8 mouse cellular contexts compared by ENCODE assay signal in the genomic region with DNA sequence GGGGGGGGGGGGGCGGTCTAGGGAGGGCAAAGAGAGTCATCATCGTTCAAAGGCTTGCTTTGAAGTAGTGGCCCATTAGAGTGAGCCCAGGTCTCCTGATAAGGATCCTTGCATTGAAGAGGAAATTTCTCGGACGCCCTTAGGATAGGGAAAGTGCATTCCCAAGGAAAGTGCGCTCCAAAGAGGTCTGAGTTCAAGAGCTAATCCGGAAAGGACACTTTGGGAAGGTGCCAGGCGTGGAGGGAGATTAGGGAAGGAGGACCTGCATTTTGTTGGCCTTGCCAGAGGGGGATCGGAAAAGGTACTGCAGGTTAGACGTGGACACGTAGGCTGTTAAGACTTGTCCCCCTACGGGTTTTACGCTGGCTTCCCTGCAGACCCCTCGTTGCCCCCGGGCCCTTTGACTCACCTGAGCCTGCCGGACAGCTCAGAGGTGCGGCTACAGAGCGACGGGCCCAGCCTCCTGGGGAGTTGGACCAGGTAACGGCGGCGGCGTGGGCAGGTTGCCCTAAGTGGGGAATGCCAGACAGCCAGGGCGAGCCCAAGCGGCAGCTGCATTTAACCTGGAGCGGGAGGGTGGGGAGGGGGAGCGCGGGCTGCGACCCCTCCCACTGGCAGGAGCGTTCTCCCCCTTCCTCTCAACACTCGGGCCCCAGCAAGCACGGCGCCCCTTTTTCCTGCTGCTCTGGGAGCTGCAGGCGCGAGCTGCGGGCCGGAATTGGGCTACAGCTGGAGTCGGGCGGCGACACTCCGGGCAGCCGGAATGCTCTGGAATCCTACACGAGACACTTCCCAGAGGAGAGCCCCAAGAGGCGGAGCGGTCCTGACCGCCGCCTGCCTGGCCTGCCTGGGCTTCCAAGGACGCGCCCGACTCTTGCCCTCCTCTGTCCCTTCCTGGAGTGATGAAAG. TPM values are rescaled to one million over a fixed set of nuclear protein-coding genes. Genes with fewer than 3 reads are reported as not detected.
DNase-seq lines count a peak whose midpoint lies in the region; ATAC-seq and TF ChIP-seq lines count a peak whose summit lies in the region.

No protein-coding gene starts in this region.

- H3K4me3 ChIP-seq in layer of hippocampus, adult 2 months: peak overlapping the region; percentile 42
- peak overlapping the region; percentile 47 for H3K4me3 ChIP-seq in heart, embryonic 12.5 days
- peak overlapping the region; percentile 40 for H3K4me3 ChIP-seq in kidney, embryonic 14.5 days (ENCODE audit: low read length)
- H3K4me3 ChIP-seq in lung, embryonic 15.5 days: peak overlapping the region; percentile 46
- peak overlapping the region; percentile 36 for H3K4me3 ChIP-seq in stomach, postnatal 0 days (ENCODE audit: low read depth, low read length)

- WGBS in heart, embryonic 12.5 days: under 1% methylated on average over 49 of the region's 49 CpGs
- WGBS in kidney, embryonic 14.5 days: under 1% methylated on average over 49 of the region's 49 CpGs
- 1% methylated on average over 34 of the region's 49 CpGs for WGBS in lung, embryonic 15.5 days
- 3% methylated on average over 46 of the region's 49 CpGs for WGBS in stomach, postnatal 0 days

- H3K4me1 ChIP-seq in heart, embryonic 12.5 days (replicated peaks): peaks cover 42% of the 10 kb centered on the region
- peaks cover 19% of the 10 kb centered on the region; the same call in 1 of the 2 replicates for H3K4me1 ChIP-seq in kidney, embryonic 14.5 days (ENCODE audit: control insufficient read depth, insufficient read depth, low read length)
- peaks cover 60% of the 10 kb centered on the region for H3K4me1 ChIP-seq in lung, embryonic 15.5 days
- 0 out of 2 replicates have a peak, but pooled peaks cover 2% of the 10 kb centered on the region for H3K4me1 ChIP-seq in stomach, postnatal 0 days (replicated peaks; ENCODE audit: control insufficient read depth, insufficient read depth)

- H3K4me2 ChIP-seq in heart, embryonic 12.5 days: peak overlapping the region; percentile 79
- peak overlapping the region; percentile 69 for H3K4me2 ChIP-seq in kidney, embryonic 14.5 days (replicated peaks; ENCODE audit: low read depth, low read length)
- H3K4me2 ChIP-seq in lung, embryonic 15.5 days: peak overlapping the region; percentile 74
- H3K4me2 ChIP-seq in stomach, postnatal 0 days (replicated peaks; ENCODE audit: low read depth): peak overlapping the region; percentile 62

- no peak for TF ChIP-seq EP300 in stomach, postnatal 0 days (optimal IDR thresholded peaks at IDR 0.05)

- peaks cover 95% of the 10 kb centered on the region for H3K27me3 ChIP-seq in heart, embryonic 12.5 days (replicated peaks)
- H3K27me3 ChIP-seq in kidney, embryonic 14.5 days (ENCODE audit: control insufficient read depth, insufficient read depth, low read length): peaks cover 97% of the 10 kb centered on the region
- peaks cover 82% of the 10 kb centered on the region for H3K27me3 ChIP-seq in lung, embryonic 15.5 days
- peaks cover 6% of the 10 kb centered on the region; the same call in 1 of the 2 replicates for H3K27me3 ChIP-seq in stomach, postnatal 0 days (ENCODE audit: control insufficient read depth, insufficient read depth, low read length)

- peak; percentile 30 for ATAC-seq in heart, embryonic 12.5 days (ENCODE audit: insufficient number of reproducible peaks, low FRiP score)
- 0 out of 2 replicates have a peak, but pooled peaks have one; percentile 26 for ATAC-seq in kidney, embryonic 14.5 days (ENCODE audit: low FRiP score, low TSS enrichment)
- ATAC-seq in lung, embryonic 15.5 days (ENCODE audit: borderline replicate concordance, extremely low read depth, low FRiP score, low TSS enrichment): peak; percentile 66
- peak; percentile 18; the same call in 1 of the 2 replicates for ATAC-seq in stomach, postnatal 0 days (ENCODE audit: low FRiP score, low TSS enrichment)
- no peak for ATAC-seq in granulocyte monocyte progenitor cell, adult 5-6 weeks (replicated peaks; ENCODE audit: poor library complexity, severe bottlenecking)

- DNase-seq in layer of hippocampus, adult 2 months (ENCODE audit: low spot score in 2 of 2): no peak
- no peak for DNase-seq in layer of hippocampus, postnatal 14 days (ENCODE audit: low spot score in 2 of 2)
- peak; percentile 47 for DNase-seq in stomach, postnatal 0 days (ENCODE audit: low spot score)
- DNase-seq in layer of hippocampus, postnatal 25 days (ENCODE audit: extremely low spot score in 1 of 2, low spot score in 1 of 2): no peak

- no peak for TF ChIP-seq CTCF in layer of hippocampus, adult 2 months (conservative IDR thresholded peaks at IDR 0.05)
- 0 out of 2 replicates have a peak, but pooled peaks have one; percentile 2 for TF ChIP-seq CTCF in stomach, postnatal 0 days (IDR thresholded peaks at IDR 0.05; ENCODE audit: low read depth)

- peak overlapping the region; percentile 51; the same call in 1 of the 2 replicates for H3K27ac ChIP-seq in layer of hippocampus, adult 2 months
- H3K27ac ChIP-seq in heart, embryonic 12.5 days (ENCODE audit: poor library complexity, severe bottlenecking): no peak overlapping the region
- no peak overlapping the region for H3K27ac ChIP-seq in kidney, embryonic 14.5 days (ENCODE audit: low read depth, low read length)
- peak overlapping the region; percentile 94 for H3K27ac ChIP-seq in lung, embryonic 15.5 days
- no peak overlapping the region for H3K27ac ChIP-seq in stomach, postnatal 0 days (replicated peaks)

- no peaks in the 10 kb centered on the region for H3K36me3 ChIP-seq in heart, embryonic 12.5 days
- no peaks in the 10 kb centered on the region for H3K36me3 ChIP-seq in kidney, embryonic 14.5 days (ENCODE audit: control insufficient read depth, insufficient read depth, low read length)
- no peaks in the 10 kb centered on the region for H3K36me3 ChIP-seq in lung, embryonic 15.5 days
- no peaks in the 10 kb centered on the region for H3K36me3 ChIP-seq in stomach, postnatal 0 days (ENCODE audit: control insufficient read depth, insufficient read depth, low read length)

- H3K9me3 ChIP-seq in heart, embryonic 12.5 days (replicated peaks): no peaks in the 10 kb centered on the region
- no peaks in the 10 kb centered on the region for H3K9me3 ChIP-seq in kidney, embryonic 14.5 days (ENCODE audit: control insufficient read depth, low read length)
- no peaks in the 10 kb centered on the region for H3K9me3 ChIP-seq in lung, embryonic 15.5 days
- H3K9me3 ChIP-seq in stomach, postnatal 0 days (ENCODE audit: control insufficient read depth, low read length): no peaks in the 10 kb centered on the region

- H3K9ac ChIP-seq in heart, embryonic 12.5 days: peak overlapping the region; percentile 56
- peak overlapping the region; percentile 47; the same call in 1 of the 2 replicates for H3K9ac ChIP-seq in kidney, embryonic 14.5 days (ENCODE audit: low read depth, low read length)
- H3K9ac ChIP-seq in lung, embryonic 15.5 days: peak overlapping the region; percentile 48
- no peak overlapping the region for H3K9ac ChIP-seq in stomach, postnatal 0 days (ENCODE audit: low read length)

RNA-seq across cellular contexts. Expression of gene Matn4, which starts 0.6 kb away (rescaled TPM):
- total RNA-seq in layer of hippocampus, adult 2 months (2021): 10 to 100 TPM; 10.3 to 11.2 TPM
- 10 to 100 TPM; 21.2 to 21.6 TPM for total RNA-seq in layer of hippocampus, postnatal 14 days (2021)
- polyA plus RNA-seq in heart, embryonic 12.5 days (2016; fragmentation: Nextera tagmentation; extraction: Ambion mirVana): 6.2 and 6.4 TPM in 2 replicates
- polyA plus RNA-seq in kidney, embryonic 14.5 days (2014; fragmentation: Nextera tagmentation; extraction: Ambion mirVana): 0.12 and 0.20 TPM in 2 replicates
- polyA plus RNA-seq in lung, embryonic 15.5 days (2015; fragmentation: Nextera tagmentation; extraction: Ambion mirVana): 41.3 and 42.7 TPM in 2 replicates
- polyA plus RNA-seq in stomach, postnatal 0 days (2015; fragmentation: Nextera tagmentation; extraction: Ambion mirVana): 2.0 and 3.1 TPM in 2 replicates
- 10 to 100 TPM; 13.0 to 17.5 TPM for total RNA-seq in layer of hippocampus, postnatal 25 days (2021)
- not detected in 2 replicates for total RNA-seq in granulocyte monocyte progenitor cell, adult 5-6 weeks (2014; fragmentation: Nextera tagmentation)
- not detected in 2 replicates for total RNA-seq in granulocyte monocyte progenitor cell, adult 5-6 weeks (2017)

RNA-seq across cellular contexts. Expression of gene Rbpjl, which starts 1.4 kb away (rescaled TPM):
- total RNA-seq in layer of hippocampus, adult 2 months (2021): under 1 TPM; 0.07 to 0.46 TPM
- total RNA-seq in layer of hippocampus, postnatal 14 days (2021): under 1 TPM; 0.41 to 0.91 TPM
- 0.19 and 0.28 TPM in 2 replicates for polyA plus RNA-seq in heart, embryonic 12.5 days (2016; fragmentation: Nextera tagmentation; extraction: Ambion mirVana)
- polyA plus RNA-seq in kidney, embryonic 14.5 days (2014; fragmentation: Nextera tagmentation; extraction: Ambion mirVana): not detected in 2 replicates
- 9.4 and 10.7 TPM in 2 replicates for polyA plus RNA-seq in lung, embryonic 15.5 days (2015; fragmentation: Nextera tagmentation; extraction: Ambion mirVana)
- 0.32 and 0.36 TPM in 2 replicates for polyA plus RNA-seq in stomach, postnatal 0 days (2015; fragmentation: Nextera tagmentation; extraction: Ambion mirVana)
- total RNA-seq in layer of hippocampus, postnatal 25 days (2021): under 1 TPM; 0.34 to 0.45 TPM
- not detected in 2 replicates for total RNA-seq in granulocyte monocyte progenitor cell, adult 5-6 weeks (2014; fragmentation: Nextera tagmentation)
- not detected in 2 replicates for total RNA-seq in granulocyte monocyte progenitor cell, adult 5-6 weeks (2017)

RNA-seq across cellular contexts. Expression of gene Slpi, which starts 15.4 kb away (rescaled TPM):
- total RNA-seq in layer of hippocampus, adult 2 months (2021): 1 to 10 TPM in 1 of 2 experiments, not detected in 1; 1.8 TPM
- total RNA-seq in layer of hippocampus, postnatal 14 days (2021): 1 to 10 TPM; 1.2 to 2.0 TPM
- 0.44 and 1.2 TPM in 2 replicates for polyA plus RNA-seq in heart, embryonic 12.5 days (2016; fragmentation: Nextera tagmentation; extraction: Ambion mirVana)
- 0.44 TPM in 1 of 2 replicates, not detected in the other for polyA plus RNA-seq in kidney, embryonic 14.5 days (2014; fragmentation: Nextera tagmentation; extraction: Ambion mirVana)
- 1.4 and 1.6 TPM in 2 replicates for polyA plus RNA-seq in lung, embryonic 15.5 days (2015; fragmentation: Nextera tagmentation; extraction: Ambion mirVana)
- polyA plus RNA-seq in stomach, postnatal 0 days (2015; fragmentation: Nextera tagmentation; extraction: Ambion mirVana): 4,305 and 4,348 TPM in 2 replicates
- under 1 TPM; 0.59 to 0.68 TPM for total RNA-seq in layer of hippocampus, postnatal 25 days (2021)
- 228 and 251 TPM in 2 replicates for total RNA-seq in granulocyte monocyte progenitor cell, adult 5-6 weeks (2014; fragmentation: Nextera tagmentation)
- 46.7 and 49.3 TPM in 2 replicates for total RNA-seq in granulocyte monocyte progenitor cell, adult 5-6 weeks (2017)

RNA-seq across cellular contexts. Expression of gene Sdc4, which starts 39.4 kb away (rescaled TPM):
- total RNA-seq in layer of hippocampus, adult 2 months (2021): 100 to 1,000 TPM; 122 to 137 TPM
- total RNA-seq in layer of hippocampus, postnatal 14 days (2021): 100 to 1,000 TPM; 117 to 137 TPM
- polyA plus RNA-seq in heart, embryonic 12.5 days (2016; fragmentation: Nextera tagmentation; extraction: Ambion mirVana): 40.1 and 40.6 TPM in 2 replicates
- 87.8 and 108 TPM in 2 replicates for polyA plus RNA-seq in kidney, embryonic 14.5 days (2014; fragmentation: Nextera tagmentation; extraction: Ambion mirVana)
- polyA plus RNA-seq in lung, embryonic 15.5 days (2015; fragmentation: Nextera tagmentation; extraction: Ambion mirVana): 161 and 178 TPM in 2 replicates
- polyA plus RNA-seq in stomach, postnatal 0 days (2015; fragmentation: Nextera tagmentation; extraction: Ambion mirVana): 133 and 143 TPM in 2 replicates
- total RNA-seq in layer of hippocampus, postnatal 25 days (2021): 100 to 1,000 TPM; 101 to 146 TPM
- not detected in 2 replicates for total RNA-seq in granulocyte monocyte progenitor cell, adult 5-6 weeks (2014; fragmentation: Nextera tagmentation)
- total RNA-seq in granulocyte monocyte progenitor cell, adult 5-6 weeks (2017): not detected in 2 replicates

RNA-seq across cellular contexts. Expression of gene Sys1, which starts 52.4 kb away (rescaled TPM):
- total RNA-seq in layer of hippocampus, adult 2 months (2021): 10 to 100 TPM; 40.8 to 41.0 TPM
- total RNA-seq in layer of hippocampus, postnatal 14 days (2021): 10 to 100 TPM; 39.1 to 44.7 TPM
- 36.4 and 40.3 TPM in 2 replicates for polyA plus RNA-seq in heart, embryonic 12.5 days (2016; fragmentation: Nextera tagmentation; extraction: Ambion mirVana)
- polyA plus RNA-seq in kidney, embryonic 14.5 days (2014; fragmentation: Nextera tagmentation; extraction: Ambion mirVana): 66.8 and 69.4 TPM in 2 replicates
- polyA plus RNA-seq in lung, embryonic 15.5 days (2015; fragmentation: Nextera tagmentation; extraction: Ambion mirVana): 65.8 and 69.0 TPM in 2 replicates
- 46.9 and 48.6 TPM in 2 replicates for polyA plus RNA-seq in stomach, postnatal 0 days (2015; fragmentation: Nextera tagmentation; extraction: Ambion mirVana)
- 10 to 100 TPM; 41.0 to 45.2 TPM for total RNA-seq in layer of hippocampus, postnatal 25 days (2021)
- total RNA-seq in granulocyte monocyte progenitor cell, adult 5-6 weeks (2014; fragmentation: Nextera tagmentation): 30.4 and 35.3 TPM in 2 replicates
- 11.5 and 18.1 TPM in 2 replicates for total RNA-seq in granulocyte monocyte progenitor cell, adult 5-6 weeks (2017)

Comparison
In these comparisons a context has a peak if more than half of its experiments do, and no peak if none do; other contexts are left out.
1. H3K27ac ChIP-seq: peak in layer of hippocampus, adult 2 months (single experiment) and lung, embryonic 15.5 days (single experiment); none in heart, embryonic 12.5 days (single experiment), kidney, embryonic 14.5 days (single experiment) and stomach, postnatal 0 days (single experiment).
2. RNA of gene Matn4, which starts 0.6 kb away (total RNA-seq): 21.2 to 21.6 TPM in layer of hippocampus, postnatal 14 days, 13.0 to 17.5 TPM in layer of hippocampus, postnatal 25 days and 10.3 to 11.2 TPM in layer of hippocampus, adult 2 months; not detected in granulocyte monocyte progenitor cell, adult 5-6 weeks; every median in the first group is over 10 times any median in the second.
3. RNA of gene Slpi, which starts 15.4 kb away (total RNA-seq): 46.7 to 251 TPM in granulocyte monocyte progenitor cell, adult 5-6 weeks; 1.2 to 2.0 TPM in layer of hippocampus, postnatal 14 days, 1.8 TPM in layer of hippocampus, adult 2 months and 0.59 to 0.68 TPM in layer of hippocampus, postnatal 25 days; every median in the first group is over 10 times any median in the second.
4. Peak in every context shown above with its lines, with median percentiles within 50 percentile points of each other: H3K4me3 ChIP-seq and H3K4me2 ChIP-seq.